Mouse (Mus musculus) olfactory bulb, adult 2 months (tissue): Measurements from ENCODE around the gene Cyp2w1. TPM values are rescaled to one million over a fixed set of nuclear protein-coding genes. Genes with fewer than 3 reads are reported as not detected.

Source experiments
- H3K27ac ChIP-seq: fragments of 200-500 bp; 2 replicates; pipeline ENCODE4 v1.5.1; 2012; ENCODE audit warnings: low read depth, low read length; ENCODE audit not compliant: insufficient read depth
- H3K4me1 ChIP-seq: fragments of 200-500 bp; 2 replicates; pipeline ENCODE4 v1.6.1; 2012; ENCODE audit warnings: low read length; ENCODE audit not compliant: control insufficient read depth, insufficient read depth
- H3K4me3 ChIP-seq: fragments of 200-500 bp; 2 replicates; pipeline ENCODE4 v1.5.1; 2012; ENCODE audit warnings: mild to moderate bottlenecking, low read depth, low read length, moderate library complexity; ENCODE audit not compliant: insufficient read depth
- CTCF ChIP-seq: fragments of 200-500 bp; IDR thresholded peaks from 2 replicates; pipeline ENCODE4 v1.5.1; 2012; ENCODE audit warnings: low read depth, mild to moderate bottlenecking, low read length, moderate library complexity; ENCODE audit not compliant: insufficient read depth
- POLR2A ChIP-seq: fragments of 200-500 bp; IDR thresholded peaks from 2 replicates; pipeline ENCODE4 v1.6.1; 2012; ENCODE audit warnings: mild to moderate bottlenecking, low read depth, low read length, moderate library complexity; ENCODE audit not compliant: insufficient read depth
- WGBS: fragments of 180-500 bp; shearing (Covaris S2); methylation state at CpG from one replicate; pipeline ENCODE4 v1.1.7; 2018; 5-methylcytosine and 5-hydroxymethylcytosine counted together
- polyA plus RNA-seq: library from polyadenylated mRNA; stranded (reverse); fragments of >200 nt; gene quantifications from 2 replicates; pipeline ENCODE4 v1.2.4, GENCODE M21; 2012; ENCODE audit warnings: low replicate concordance; ENCODE audit not compliant: missing spikeins, insufficient read depth, insufficient read length

Gene Cyp2w1
- polyA plus RNA-seq, result not detected in 2 replicates

- Histone ChIP-seq H3K27ac (no peak within 1 kb of the TSS), H3K4me3 (no peak within 1 kb of the TSS), H3K4me1 (peaks cover 5% of the 10 kb centered on the region)
- TF ChIP-seq POLR2A, result no peak
- no peak for TF ChIP-seq CTCF
- 64% methylated on average over 6 of the region's 6 CpGs for WGBS
These were observed at the start of gene Cyp2w1 for GRCm38 (mm10) chr5:139352317-139352716. TSS of gene Cyp2w1 (plus strand) at chr5:139352617.

DNA sequence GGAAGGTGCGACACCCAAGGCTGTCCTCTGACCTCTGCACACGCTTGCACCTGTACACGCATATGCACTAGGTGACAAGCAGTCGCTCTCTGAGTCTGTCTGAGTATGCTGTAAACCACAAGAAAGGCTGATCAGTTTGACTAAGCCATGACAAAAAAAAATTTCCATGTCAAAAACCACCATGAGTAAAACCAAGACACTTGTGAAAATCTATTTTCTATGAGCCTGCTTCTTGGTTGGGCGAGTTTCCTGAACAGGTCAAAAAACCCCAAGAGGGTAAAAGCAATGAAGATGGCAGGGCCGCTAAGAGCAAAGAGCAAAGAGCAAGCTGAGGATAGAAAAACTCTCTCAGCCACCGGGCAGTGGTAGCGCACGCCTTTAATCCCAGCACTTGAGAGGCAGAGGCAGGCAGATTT, 48.8 kb upstream of the Cyp2w1 start:
- WGBS, result 91% methylated on average over 9 of the region's 9 CpGs
- Histone ChIP-seq H3K4me3 (no peak overlapping the region), H3K27ac (no peak overlapping the region), H3K4me1 (no peaks in the 10 kb centered on the region)
- TF ChIP-seq POLR2A (no peak), CTCF (no peak)

DNA sequence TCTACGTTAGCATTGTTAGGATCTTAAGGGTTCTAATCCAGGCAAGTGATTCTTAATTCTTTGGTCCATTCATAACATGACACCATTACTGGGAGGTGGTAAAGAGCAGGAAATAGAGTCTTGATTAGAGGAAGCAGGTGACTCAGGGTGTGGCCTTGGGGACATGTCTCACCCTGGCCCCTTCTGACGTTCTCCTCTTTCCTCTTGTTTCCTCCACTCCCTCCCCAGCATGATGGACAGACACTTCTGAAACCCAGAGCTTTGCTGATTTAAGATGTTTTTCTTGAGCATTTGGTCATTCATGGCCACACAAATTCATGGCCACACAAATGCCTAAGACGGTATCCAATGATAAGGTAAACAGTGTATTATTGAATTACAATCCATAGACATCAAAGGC, 42.5 kb upstream of the Cyp2w1 start:
- TF ChIP-seq CTCF (no peak), POLR2A (no peak)
- 84% methylated on average over 3 of the region's 3 CpGs for WGBS
- no peak overlapping the region for H3K4me3 ChIP-seq
- H3K27ac ChIP-seq, result no peak overlapping the region
- H3K4me1 ChIP-seq, result peaks cover 5% of the 10 kb centered on the region; the same call in 1 of the 2 replicates

GRCm38 (mm10) chr5:139310477-139310876, 41.9 kb upstream of the Cyp2w1 start:
- TF ChIP-seq CTCF (no peak), POLR2A (no peak)
- 92% methylated on average over 4 of the region's 4 CpGs for WGBS
- Histone ChIP-seq H3K4me3 (no peak overlapping the region), H3K4me1 (peaks cover 5% of the 10 kb centered on the region; the same call in 1 of the 2 replicates), H3K27ac (no peak overlapping the region)

DNA sequence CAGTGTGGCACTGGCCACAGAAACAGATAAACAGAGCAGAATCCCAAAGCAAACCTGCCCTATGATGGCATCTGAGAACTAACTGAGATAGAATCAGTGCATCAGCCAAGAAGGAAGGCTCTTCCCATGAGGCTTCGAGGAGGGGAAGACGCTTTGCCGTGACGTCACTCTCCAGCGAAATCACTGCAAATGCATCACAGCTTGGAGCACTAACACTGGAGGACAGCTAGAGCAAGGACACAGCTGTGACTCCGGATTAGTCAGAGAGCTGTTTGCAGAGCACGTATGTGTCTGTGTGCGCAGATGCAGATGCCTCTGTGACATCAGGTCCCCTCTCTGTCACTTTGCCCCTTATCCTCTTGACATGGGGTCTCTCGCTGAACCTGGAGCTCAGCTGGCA, 40.6 kb upstream of the Cyp2w1 start:
- Histone ChIP-seq H3K4me3 (no peak overlapping the region), H3K4me1 (peaks cover 5% of the 10 kb centered on the region; the same call in 1 of the 2 replicates), H3K27ac (no peak overlapping the region)
- WGBS, result 80% methylated on average over 9 of the region's 9 CpGs
- TF ChIP-seq POLR2A (no peak), CTCF (no peak)

DNA sequence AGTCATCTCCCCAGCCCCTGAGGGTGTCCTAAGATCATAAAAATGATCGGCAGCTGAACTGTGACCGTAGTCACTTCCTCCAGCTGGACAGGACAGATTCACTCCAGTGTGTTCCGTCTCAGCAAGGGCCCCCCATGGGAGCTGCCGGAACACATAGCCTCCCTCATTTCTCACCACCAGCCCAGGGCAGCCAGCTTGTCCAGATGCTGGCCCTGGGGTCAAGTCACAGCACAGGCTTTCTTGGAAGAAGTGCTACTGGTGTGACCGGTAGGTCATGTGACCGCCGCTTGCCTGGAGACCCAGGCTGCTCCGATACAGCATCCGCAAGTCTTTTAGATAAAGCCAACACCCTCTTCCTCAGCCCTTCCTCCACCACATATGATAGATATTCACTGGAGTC, 38.9 kb upstream of the Cyp2w1 start:
- 88% methylated on average over 9 of the region's 9 CpGs for WGBS
- TF ChIP-seq POLR2A, result no peak
- no peak for TF ChIP-seq CTCF
- H3K4me1 ChIP-seq, result peaks cover 21% of the 10 kb centered on the region
- no peak overlapping the region for H3K27ac ChIP-seq
- H3K4me3 ChIP-seq, result no peak overlapping the region

DNA sequence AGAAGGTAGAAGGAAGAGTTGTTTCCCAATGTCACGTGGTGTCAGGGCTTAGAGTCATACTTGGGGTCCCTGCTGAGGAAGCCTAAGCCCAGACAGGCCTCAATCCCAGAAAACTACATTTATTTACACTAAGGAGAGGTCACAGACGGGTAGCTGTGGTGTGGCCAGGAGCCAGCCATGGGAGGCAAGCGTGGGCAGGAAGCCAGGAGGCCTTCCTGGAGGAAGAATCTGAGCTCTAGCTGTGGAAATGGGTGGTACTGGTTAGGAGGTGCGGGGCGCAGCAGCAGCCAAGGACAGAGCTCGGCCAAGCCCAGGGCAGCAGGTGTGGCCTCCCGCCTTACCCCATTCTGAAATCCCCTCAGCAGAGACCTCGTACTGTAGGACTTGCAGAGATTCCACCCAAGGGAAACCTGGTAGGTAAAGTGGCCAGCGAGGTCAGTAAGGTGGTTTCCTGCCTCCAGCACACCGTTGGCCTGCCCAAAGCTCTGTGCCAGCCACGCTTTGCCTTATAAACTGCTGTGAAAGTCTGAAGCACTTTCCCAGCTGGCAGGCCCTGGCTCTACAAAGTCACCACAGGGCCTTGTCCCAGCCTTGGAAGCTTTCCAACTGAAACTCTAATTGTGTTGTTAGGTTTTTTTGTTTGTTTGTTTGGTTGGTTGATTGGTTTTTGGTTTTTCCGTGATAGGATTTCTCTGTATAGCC, 37.3 kb upstream of the Cyp2w1 start:
- no peak overlapping the region for H3K27ac ChIP-seq
- no peak overlapping the region for H3K4me3 ChIP-seq
- no peak for TF ChIP-seq POLR2A
- no peak for TF ChIP-seq CTCF
- 84% methylated on average over 12 of the region's 12 CpGs for WGBS
- H3K4me1 ChIP-seq, result peaks cover 23% of the 10 kb centered on the region

DNA sequence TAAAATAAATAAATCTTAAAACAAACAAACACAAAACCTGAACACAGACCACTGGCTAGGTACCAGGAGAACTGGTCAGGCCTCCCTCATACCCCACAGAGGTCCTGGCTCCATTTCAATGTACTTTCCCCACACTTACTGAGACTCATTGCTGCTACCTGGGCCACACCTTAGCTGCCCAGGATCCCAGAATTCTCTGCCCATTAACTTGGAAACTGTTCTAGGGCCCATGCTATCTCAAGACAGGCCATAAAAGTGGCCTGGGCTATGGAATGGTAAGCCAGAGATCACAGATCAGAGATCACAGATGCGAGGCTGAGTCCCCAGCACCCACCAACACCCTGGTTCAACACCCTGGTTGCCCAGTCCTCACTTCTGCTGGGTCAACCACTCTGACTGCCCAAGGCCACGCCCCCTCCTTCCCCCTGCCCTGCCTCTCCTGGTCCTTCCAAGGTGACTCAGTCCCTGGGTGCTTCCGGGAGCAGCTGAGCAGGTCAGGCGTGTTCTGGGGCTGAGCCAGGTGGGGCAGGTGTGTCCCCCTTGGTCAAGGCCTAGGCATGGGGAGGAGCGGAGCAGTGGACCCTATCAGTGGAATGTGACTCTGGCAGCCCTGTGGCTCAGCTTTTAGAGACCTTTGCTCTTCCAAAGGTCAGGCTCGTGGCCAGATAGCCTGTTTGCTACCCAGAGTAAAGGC, 35.3 kb upstream of the Cyp2w1 start:
- no peak for TF ChIP-seq POLR2A
- TF ChIP-seq CTCF, result no peak
- WGBS, result 77% methylated on average over 6 of the region's 6 CpGs
- Histone ChIP-seq H3K4me1 (peaks cover 24% of the 10 kb centered on the region), H3K4me3 (peak overlapping the region; percentile 31; the same call in 1 of the 2 replicates), H3K27ac (peak overlapping the region; percentile 69)
